Mouse (Mus musculus) retina, embryonic 14.5 days (tissue): Measurements from ENCODE around the gene Noc4l.
A peak's percentile ranks its signal among the peaks of the same experiment; 100 is the strongest.

Experiments
- DNase-seq: peaks from one replicate; pipeline ENCODE4 v3.0.0-alpha.2; 2015; ENCODE audit warnings: low spot score

Noc4l gene

DNA sequence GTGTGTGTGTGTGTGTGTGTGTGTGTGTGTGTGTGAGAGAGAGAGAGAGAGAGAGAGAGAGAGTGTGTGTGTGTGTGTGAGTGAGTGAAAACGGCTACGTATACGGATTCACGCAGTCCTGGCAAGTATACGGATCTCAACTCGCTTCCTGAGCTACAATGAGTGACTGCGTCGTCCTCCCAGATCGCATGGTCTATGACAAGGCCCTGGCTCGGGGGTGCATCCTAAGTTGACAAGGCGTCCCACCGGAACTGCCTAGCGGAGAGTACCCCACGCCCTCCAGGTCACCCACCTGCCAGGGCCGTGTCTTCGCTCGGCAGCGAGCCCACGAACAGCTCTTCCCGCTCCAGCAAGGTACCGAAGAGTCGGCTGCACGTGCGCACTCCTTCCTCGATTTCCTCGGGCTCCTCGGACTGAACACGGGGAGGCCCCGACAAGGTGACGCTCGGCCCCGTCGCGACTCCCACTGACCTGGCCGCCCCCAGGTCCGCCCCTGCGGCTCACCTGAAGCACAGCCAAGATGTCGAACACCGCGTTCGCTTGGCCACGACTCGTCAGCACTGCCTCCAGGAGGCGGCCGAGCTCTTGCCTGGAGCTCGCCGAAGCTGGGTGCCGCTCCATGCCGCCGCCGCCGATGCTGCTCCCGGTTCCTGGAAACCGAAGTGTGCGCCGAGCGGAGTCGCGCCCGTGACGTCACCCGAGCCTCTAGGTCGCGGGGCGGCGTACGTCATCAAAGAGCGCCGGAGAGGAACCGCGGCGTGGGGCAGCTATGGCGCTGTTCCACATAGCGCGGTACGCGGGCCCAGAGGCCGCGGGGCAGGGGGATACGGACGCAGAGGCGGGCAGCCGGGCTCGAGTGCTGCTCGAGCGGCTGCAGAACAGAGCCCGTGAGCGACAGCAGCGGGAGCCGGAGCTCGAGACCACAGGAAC lies at the start of gene Noc4l, which contains the start of gene Ddx51:
TSS of gene Noc4l (minus strand) at position 699 of the 930 bp plus-strand sequence.
TSS of gene Ddx51 (plus strand) at position 733 of the 930 bp plus-strand sequence.
- peak; percentile 99 for DNase-seq

DNA sequence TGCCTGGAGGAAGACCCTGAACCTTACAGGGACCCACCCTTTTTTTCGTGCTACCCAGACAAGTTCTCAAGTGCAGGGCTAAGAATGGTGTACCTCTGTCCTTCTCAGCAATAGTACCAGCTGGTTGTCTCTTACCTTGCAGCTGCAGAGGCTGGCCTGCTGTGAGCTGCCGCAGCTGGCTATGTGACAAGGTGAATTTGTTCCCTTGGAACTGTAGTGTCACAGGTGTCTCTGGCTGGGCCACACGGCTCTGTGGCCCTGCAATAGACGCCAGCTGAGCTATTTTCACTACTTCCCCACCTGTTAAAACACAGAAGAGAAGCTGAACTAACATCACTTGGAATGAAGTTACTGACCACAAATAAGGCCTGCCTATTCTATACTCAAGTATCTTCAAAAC lies 45.4 kb upstream of the Noc4l start:
- DNase-seq, result no peak

DNA sequence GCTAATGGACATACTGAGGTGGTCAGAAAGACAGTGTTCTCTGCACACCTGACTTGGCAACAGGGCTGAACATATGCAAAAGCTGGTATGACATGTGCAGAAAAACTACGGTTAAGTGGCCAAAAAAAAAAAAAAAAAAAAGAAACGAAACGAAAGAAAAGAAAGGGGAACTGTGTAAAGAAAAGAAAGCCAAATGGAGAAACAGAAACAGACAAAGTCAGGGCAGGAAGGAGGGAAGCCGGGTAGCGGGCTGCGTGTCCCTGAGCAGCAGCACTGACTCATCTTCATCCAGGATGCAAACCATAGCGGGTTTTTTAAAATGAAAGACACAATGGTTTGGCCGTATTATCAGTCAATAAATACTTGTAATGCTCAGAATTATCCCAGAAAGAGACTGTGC lies 28.8 kb upstream of the Noc4l start:
- no peak for DNase-seq

DNA sequence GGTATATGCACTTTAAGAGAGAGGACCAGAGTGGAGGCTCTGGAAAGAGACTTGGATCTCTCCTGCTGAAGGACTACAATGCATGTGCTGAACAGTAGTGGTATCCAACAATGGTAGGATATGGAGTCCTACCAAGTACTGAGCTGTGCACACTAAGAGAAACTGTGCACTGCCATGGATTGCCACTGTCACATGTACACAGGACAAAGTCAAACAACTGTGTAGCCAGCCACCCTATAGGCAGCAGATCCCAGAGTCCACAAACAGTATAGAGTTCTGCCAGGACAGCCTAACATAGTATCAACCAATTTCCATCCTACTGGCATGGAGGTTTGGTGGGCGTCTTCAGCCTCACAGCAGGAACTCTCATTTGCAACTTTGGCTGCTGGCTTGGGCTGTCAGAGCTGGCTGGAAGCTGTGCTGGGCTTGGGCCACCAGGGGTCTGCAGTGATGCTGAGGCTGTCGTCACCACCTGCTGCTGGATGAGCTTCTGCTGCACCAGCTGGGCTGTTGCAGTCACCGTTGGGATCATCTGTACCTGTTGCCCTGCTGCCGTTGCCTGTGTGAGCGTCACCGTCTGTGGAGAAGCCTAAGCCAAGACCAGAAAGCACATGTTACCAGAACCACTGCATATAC lies 12.4 kb upstream of the Noc4l start:
- peak; percentile 13 for DNase-seq

DNA sequence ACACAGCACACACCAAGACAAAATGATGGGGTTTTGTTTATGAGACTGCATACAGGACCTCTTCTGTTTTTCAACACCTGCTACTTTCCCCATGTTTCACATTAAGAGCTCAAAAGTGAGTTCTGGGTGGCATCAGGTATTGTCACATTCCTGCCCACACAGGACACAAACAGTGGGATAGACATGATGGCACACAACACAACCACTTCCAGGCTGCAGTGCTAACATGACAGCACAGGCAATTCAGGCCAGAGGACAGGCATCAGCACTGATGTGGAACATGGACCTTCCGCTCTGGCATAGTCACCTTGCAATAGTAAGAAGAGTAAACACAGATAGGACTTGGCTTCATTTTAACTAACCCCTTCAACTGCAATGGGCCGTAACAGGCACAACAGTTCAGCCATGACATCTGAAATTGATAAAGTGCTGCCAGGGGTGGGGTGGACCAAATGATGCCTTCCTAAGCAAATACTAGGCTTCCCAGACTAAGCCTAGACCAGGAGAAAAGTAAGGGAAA lies 11.6 kb upstream of the Noc4l start:
- no peak for DNase-seq

DNA sequence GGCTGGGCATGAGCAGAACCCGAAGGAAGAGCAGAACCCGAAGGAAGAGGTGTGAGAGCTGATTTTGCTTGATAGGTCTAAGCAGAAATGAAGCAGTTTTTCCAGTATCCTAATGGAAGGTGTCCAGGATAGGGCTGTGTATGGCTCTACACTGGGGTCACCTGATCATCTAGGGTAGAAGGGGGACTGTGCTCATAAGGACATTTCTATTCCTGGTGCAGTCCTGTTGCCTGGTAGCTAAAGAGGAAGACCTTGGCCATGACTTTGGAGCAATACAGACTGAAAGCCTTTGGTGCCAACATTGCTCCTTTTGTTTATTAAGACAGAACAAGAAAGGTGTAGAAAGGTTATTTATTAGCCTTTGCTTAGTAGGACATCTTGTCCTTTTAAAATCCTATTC lies 10.8 kb upstream of the Noc4l start:
- DNase-seq, result no peak

DNA sequence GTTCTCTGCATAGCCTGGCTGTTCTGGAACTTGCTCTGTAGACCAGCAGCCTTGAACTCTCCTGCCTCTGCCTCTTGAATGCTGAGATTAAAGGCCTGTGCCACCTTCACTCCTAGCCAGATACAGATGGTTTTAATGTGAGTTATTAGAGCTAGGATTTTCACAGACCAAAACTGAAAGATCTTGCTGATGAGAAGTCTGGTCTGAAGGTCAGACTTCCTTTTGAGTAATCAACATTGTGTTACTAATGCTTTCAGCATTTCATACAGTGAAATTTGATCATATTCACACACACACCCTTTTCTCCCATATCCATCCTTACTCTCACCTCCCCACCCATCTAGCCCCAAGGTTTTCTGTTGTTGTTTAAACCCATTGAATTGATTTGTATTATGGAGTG lies 6.5 kb upstream of the Noc4l start:
- DNase-seq, result no peak

DNA sequence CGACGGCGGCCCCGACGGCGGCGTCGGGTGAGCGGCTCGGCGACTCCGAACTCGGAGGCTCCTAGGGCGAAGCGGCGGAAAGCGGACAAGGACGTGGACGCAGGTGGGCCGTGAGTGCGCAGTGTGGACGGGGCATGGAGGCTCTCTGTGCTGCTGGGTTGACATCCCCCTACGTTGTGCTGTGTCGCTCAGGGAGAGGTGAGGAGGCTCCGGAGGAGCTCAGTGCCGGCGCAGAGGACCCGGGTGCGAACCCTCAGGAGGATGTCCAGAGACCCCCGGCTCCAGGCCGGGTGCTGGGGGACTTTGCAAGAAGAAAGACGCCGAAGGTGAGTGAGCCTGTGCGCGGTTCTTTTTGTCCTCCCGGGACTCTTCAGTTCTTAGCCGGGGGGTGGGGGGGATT lies 469 bp upstream of the Noc4l start:
- DNase-seq, result no peak

DNA sequence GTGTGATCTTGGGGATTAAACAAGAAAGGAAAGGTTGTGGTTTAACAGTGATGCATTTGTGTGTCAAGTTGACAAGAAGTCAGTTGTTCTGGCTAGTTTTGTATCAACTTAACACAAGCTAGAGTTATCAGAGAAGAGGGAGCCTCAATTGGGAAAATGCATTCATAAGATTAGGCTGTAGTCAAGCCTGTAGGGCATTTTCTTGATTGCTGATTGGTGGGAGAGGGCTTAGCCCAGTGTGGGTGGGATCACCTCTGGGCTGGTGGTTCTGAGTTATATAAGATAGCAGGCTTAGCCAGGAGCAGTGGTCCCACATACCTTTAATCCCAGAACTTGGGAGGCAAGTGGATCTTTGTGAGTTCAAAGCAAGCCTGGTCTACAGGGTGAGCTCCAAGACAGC lies 6.8 kb downstream of the Noc4l start:
- DNase-seq, result no peak

DNA sequence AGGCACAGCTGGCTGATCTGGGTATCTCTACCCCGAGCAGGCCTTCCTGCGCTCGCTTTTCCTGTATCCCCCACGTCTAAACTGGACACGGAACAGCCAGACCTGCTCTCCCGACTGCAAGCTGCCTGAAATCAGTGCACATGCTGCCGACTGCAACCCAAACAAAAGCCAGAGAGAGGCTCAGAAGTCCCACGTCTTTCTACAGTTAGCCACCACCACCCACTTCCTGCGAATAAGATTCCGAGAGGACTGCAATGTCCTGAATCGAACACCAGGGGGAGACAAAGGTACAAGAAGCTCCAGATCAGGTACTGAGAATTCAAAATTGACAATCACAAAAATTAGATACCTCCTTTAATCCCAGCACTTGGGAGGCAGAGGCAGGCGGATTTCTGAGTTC lies 13.8 kb downstream of the Noc4l start:
- DNase-seq, result peak; percentile 86

DNA sequence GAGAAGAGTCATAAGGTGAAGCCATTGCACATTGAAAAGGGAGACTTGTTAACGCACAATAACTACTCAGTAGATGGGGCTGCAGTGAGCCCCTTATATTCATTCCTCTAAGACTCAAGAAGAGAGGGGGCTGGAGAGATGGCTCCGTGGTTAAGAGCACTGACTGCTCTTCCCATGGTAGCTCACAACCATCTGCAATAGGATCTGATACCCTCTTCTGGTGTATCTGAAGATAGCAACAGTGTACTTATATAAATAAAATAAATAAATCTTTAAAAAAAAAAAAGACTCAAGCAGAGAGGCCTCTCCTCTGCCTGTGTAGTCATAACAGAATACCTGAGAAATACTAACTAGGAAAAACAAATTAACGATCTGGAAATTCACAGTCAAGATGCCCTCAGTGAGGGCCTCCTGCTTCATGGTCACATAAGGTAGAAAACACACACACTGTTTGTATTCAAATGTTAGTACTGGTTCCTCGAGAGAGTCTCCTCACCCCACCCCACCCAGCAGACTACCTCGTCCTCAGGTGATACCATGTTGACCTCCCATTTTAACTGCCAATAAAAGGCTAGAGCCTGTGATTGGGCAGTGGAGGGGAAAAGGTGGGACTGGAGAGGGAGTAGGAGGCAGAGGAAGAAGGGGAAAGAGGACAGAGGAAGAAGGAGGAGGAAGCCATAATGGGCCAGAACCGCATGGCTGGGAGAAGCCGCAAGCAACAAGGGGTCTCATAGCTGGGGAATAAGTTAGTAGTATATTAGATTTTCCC lies 14.7 kb downstream of the Noc4l start:
- DNase-seq, result no peak

DNA sequence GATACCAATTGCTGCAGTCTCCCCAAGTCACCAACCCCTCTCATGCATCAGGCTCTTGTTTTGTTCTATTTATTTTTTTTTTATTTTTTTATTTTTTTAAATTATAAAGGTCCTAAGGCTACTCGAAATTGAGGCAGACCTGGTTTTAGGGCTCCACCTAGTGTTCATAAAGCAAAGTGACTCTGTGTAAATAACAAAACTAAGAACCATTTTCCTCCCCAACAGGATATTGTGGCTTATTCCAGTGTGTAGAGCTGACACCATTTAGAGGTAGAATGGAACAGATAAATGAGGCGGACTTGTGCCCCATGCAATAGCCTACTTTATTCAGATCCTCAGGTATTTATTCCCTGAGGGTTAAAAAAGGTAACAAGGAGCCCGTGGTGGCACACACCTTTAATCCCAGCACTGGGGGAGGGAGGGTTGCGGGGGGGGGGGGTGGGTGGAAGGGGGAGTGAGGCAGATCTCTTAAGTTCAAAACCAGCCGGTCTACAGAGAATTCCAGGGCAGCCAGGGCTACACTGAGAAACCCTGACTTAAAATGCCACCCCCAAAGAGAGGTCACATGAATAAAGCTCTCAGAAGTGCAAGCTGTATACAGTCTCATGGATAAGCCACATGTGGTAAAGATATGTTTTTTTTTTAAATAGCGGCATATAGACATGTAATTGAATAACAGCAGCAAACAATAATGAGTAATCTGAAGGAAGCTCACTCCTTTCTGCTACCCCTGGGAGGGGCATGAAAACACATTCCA lies 17.1 kb downstream of the Noc4l start:
- DNase-seq, result no peak

DNA sequence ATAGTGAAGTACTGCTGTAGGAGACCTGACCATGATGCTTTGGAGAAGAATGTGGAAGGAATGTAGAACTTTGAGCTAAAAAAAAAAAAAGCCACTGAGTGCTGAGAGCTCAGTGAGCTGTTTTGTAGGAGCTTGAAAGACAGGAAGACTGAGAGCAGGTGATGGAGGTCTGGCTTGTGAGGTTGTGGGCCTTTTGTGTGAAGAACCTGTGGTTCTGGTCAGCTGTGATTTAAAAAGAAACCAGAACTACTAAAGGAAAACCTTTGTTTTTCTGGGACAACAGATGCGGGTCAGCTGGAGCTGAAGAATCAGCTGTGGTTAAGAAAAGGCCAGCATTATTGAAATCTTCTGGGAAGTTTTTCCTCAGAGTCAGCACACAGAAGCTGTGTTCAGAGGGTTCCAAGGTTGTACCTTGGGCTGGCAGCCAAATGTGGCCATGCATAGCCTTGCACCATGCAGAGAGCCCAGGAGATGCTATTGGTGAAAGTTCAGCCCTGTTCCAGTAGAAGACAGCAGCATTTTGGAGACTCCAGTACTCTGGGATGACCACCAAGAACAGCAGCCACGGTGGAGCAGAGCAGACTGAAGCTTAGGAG lies 23.6 kb downstream of the Noc4l start:
- no peak for DNase-seq

DNA sequence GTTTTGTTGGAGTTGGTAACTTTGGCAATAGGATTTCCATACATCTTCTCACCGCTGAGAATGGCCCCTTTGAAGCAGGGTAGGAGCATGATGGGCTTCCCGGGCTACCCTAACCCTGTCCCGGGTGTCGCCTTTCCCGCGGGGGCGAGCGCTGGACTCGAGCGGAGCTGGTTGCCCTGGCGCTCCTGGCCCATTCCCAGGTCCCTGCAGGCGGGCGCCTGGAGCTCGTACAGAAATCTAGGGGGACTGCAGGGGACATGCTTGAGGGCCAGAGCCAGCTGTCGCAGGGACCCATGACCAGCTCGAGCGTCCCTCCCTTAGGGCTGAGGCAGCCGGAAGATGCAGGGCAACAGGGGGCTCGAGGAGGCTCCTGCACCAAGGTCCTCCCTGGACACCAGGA lies 25.1 kb downstream of the Noc4l start:
- DNase-seq, result no peak

DNA sequence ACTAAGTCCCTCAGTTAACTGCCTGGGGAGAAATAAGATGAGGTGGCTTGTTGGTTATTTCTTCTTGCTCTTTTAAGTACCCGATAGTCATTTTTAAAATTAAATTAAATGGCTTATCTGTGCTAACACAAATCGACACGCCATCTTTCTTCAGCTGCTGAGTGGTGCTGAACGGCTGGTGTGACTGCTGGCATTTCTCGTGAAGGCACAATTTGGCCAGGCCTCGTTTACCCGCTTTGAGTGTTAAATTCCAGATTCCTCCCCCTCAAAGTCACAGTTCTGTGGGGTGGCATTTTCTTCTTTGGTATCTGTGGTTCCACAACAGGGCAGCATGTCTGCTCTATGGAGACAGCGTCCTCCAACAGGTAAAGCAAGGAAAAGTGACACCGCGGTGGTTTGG lies 25.9 kb downstream of the Noc4l start:
- no peak for DNase-seq

DNA sequence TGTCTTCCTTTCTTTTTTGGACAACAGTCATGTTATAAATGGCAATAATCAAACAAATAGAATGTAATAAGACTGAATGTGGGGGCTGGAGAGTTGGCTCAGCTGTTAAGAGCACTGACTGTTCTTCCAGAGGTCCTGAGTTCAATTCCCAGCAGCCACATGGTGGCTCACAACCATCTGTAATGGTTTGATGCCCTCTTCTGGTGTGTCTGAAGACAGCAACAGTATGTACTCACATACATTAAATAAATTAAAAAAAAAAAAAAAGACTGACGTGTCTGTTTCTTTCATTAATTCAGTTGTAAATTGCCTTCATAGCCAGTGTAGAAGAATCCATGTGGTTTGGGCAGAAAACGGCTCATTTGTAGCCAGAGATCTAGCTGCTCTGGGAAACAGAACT lies 28.9 kb downstream of the Noc4l start:
- no peak for DNase-seq

DNA sequence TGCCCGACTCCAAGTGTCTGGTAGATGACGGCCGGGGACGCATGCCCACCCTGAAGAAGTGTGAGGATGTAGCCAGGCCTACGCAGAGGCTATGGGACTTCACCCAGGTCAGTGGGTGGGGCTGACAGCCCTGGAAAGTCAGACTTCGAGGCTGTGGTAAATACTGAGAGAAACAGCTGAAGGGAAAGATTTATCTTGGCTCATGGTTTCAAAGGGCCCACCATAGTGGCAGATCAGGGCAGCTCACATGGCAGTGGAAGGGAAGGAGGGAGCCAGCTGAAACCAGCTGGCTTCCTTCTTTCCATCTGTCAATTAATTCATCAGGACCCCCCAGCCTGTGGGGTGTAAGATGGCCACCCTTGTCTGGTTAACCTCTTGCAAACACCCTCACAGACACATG lies 34.0 kb downstream of the Noc4l start:
- no peak for DNase-seq

DNA sequence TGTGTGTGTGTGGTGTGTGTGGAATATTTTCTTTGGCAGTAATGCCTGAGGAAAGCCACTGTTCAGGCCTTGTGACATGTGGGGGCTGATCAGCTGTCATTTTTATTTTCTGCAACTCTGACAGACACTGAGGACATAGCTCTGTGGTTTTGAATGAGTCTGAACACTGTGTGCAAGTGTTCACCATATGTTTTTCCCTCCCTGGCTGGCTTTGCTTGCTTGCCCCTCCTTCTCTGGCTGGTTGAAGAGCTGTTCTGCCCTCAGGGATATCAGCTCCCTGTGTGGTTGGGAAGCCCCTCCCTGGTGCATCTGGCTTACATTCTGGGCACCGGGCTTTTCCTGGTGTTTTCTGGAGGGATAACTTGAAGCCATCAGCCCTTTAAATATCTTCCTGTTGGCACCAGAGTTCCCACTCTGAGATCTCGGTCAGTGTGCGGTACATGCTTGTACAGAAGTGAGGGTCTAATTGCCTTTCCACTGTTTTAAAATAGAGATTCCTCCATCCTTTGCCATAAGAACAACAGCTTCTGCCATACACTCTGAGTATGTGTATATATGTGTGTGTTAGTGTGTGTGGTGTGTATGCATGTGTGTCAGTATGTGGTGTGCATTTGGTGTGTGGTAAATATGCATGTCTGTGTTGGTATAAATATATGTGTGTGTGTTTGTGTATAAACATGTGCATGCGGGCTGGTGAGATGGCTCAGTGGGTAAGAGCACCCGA lies 41.6 kb downstream of the Noc4l start:
- no peak for DNase-seq

DNA sequence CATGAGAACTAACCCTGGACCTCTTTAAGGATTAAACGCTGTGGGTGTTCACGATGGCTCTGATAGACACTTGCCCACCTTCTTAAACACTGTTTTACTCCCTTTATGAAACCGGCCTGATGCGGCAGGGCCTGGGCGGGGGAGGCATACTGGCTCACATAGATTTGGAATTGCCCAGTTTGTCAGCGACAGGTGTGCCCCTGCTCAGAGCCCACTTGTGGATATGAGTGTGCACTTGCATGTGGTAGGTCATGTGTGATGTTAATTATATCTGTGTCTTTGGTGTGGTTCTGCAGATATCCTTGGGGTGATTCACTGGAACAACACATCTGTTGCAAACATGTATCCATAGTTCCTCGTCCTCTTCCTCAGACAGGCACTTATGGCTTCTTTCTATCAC lies 42.7 kb downstream of the Noc4l start:
- no peak for DNase-seq

DNA sequence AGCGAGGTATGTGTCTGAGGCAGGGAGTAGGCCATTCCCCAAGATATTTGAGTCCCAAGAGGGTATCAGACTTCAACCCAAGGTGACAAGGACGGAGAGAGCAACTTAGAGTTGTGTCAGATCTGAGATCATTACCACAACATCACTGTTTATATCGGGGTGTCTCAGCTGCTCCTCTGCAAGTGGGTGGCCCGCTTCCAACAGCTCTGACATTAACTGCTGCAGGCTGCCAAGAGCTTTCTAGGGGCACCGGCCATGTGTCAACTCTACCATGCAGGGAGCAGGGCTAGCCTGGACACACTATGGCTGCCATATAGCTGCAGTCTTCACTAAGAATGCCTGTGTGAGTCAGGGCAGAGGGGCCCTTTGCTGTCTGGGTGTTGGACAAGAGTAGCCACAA lies 43.3 kb downstream of the Noc4l start:
- DNase-seq, result no peak

DNA sequence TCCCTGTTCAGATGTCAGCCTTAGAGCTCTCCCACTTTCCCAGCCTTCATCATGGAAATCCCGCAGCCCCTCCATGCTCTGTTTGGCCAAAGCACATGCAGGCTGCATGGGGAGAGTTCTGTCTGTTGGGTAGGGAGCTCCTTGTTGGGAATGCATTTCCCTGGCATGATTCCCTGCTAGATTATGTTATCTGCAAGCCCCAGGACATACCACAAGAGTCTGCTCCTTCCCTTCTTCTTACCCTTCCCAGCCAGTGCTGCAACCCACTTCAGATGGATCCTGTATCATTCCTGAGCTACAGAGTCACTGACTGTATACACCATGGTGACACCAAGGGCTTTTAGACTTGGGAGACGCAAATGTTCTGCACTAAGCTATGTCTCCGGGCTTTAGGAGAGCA lies 43.8 kb downstream of the Noc4l start:
- no peak for DNase-seq
